Comparison of ENCODE assay signal across 13 mouse cellular contexts in genomic region chr4:132214847-132215246, GRCm38 (mm10). TPM values are rescaled to one million over a fixed set of nuclear protein-coding genes. Genes with fewer than 3 reads are reported as not detected.
DNase-seq lines count a peak whose midpoint lies in the region; ATAC-seq and TF ChIP-seq lines count a peak whose summit lies in the region.
"Had no signal": no experiment of that assay in that cellular context is flagged by ENCODE, and none has a peak within 500 bp of the region (broad histone marks: within the 10 kb centered on the region; RNA-seq: fewer than 3 reads in every experiment).

No protein-coding gene starts in this region.

- 3% methylated on average over 4 of the region's 4 CpGs for WGBS in bone marrow, adult 2 months
- WGBS in intestine, postnatal 0 days, result 22% methylated on average over 4 of the region's 4 CpGs

- peak overlapping the region; percentile 6; the same call in 1 of the 2 replicates for H3K27ac ChIP-seq in bone marrow, adult 2 months (ENCODE audit: control insufficient read depth, insufficient read depth, low read depth, low read length, poor library complexity)
- peak overlapping the region; percentile 31; the same call in 1 of the 2 replicates for H3K27ac ChIP-seq in intestine, postnatal 0 days (ENCODE audit: low read depth, low read length)
- H3K27ac ChIP-seq: hindbrain, embryonic 14.5 days; layer of hippocampus, adult 2 months; limb, embryonic 15.5 days had no signal

- peak; percentile 69 for DNase-seq in lung, postnatal 36 days
- DNase-seq in spleen, postnatal 36 days (ENCODE audit: low spot score in 2 of 2), result peak; percentile 64 to 70
- DNase-seq in adrenal gland, adult (ENCODE audit: inconsistent age in 2 of 2, low spot score in 1 of 2), result no peak
- DNase-seq in kidney, postnatal 36 days, result no peak
- no peak for DNase-seq in frontal cortex, postnatal 10 days (ENCODE audit: low spot score in 2 of 2)
- DNase-seq: cerebellum, adult 2 months had no signal

- H3K4me1 ChIP-seq in bone marrow, adult 2 months (ENCODE audit: control insufficient read depth, insufficient read depth, low read length), result peaks cover 4% of the 10 kb centered on the region; the same call in 1 of the 2 replicates
- H3K4me1 ChIP-seq in intestine, postnatal 0 days (replicated peaks; ENCODE audit: control insufficient read depth, insufficient read depth, low read length), result 0 out of 2 replicates have a peak, but pooled peaks cover 4% of the 10 kb centered on the region

- H3K36me3 ChIP-seq in intestine, postnatal 0 days (ENCODE audit: control insufficient read depth, insufficient read depth), result no peaks in the 10 kb centered on the region

- H3K4me3 ChIP-seq in bone marrow, adult 2 months (replicated peaks; ENCODE audit: control insufficient read depth, low read depth, low read length), result no peak overlapping the region
- H3K4me3 ChIP-seq in intestine, postnatal 0 days (ENCODE audit: low read depth, low read length), result no peak overlapping the region
- H3K4me3 ChIP-seq: layer of hippocampus, adult 2 months; limb, embryonic 15.5 days; myocyte had no signal

- no peak overlapping the region for H3K9ac ChIP-seq in intestine, postnatal 0 days (ENCODE audit: low read depth, low read length)
- H3K9ac ChIP-seq: hindbrain, embryonic 14.5 days; limb, embryonic 15.5 days had no signal

- no peaks in the 10 kb centered on the region for H3K27me3 ChIP-seq in intestine, postnatal 0 days (replicated peaks; ENCODE audit: control insufficient read depth, insufficient read depth, low read length)
- H3K27me3 ChIP-seq: limb, embryonic 15.5 days had no signal

- ATAC-seq in intestine, postnatal 0 days, result peak; percentile 83
- ATAC-seq: forebrain, embryonic 16.5 days had no signal

- H3K9me3 ChIP-seq in intestine, postnatal 0 days (ENCODE audit: control insufficient read depth), result no peaks in the 10 kb centered on the region
- H3K9me3 ChIP-seq: limb, embryonic 15.5 days had no signal

- no peak overlapping the region for H3K4me2 ChIP-seq in intestine, postnatal 0 days (replicated peaks; ENCODE audit: low read depth)
- H3K4me2 ChIP-seq: hindbrain, embryonic 14.5 days; limb, embryonic 15.5 days had no signal

- no peak for TF ChIP-seq CTCF in bone marrow, adult 2 months (IDR thresholded peaks at IDR 0.05; ENCODE audit: control insufficient read depth, insufficient read depth, low read length)
- no peak for TF ChIP-seq CTCF in intestine, postnatal 0 days (IDR thresholded peaks at IDR 0.05; ENCODE audit: low read depth)

- TF ChIP-seq POLR2A in bone marrow, adult 2 months (IDR thresholded peaks at IDR 0.05; ENCODE audit: borderline replicate concordance, control insufficient read depth, low read depth, low read length), result no peak

RNA-seq across cellular contexts. Expression of gene Ythdf2, which starts 2.7 kb away (rescaled TPM):
- polyA plus RNA-seq in bone marrow, adult 2 months (2011; ENCODE audit: insufficient read depth, insufficient read length, low replicate concordance, missing spikeins), result 9.9 and 14.7 TPM in 2 replicates
- polyA plus RNA-seq in intestine, postnatal 0 days (2015; fragmentation: Nextera tagmentation; extraction: Ambion mirVana), result 38.3 and 44.9 TPM in 2 replicates

RNA-seq across cellular contexts. Expression of gene Gmeb1, which starts 46.6 kb away (rescaled TPM):
- polyA plus RNA-seq in bone marrow, adult 2 months (2011; ENCODE audit: insufficient read depth, insufficient read length, low replicate concordance, missing spikeins), result 10.9 and 19.6 TPM in 2 replicates
- 8.9 and 9.6 TPM in 2 replicates for polyA plus RNA-seq in intestine, postnatal 0 days (2015; fragmentation: Nextera tagmentation; extraction: Ambion mirVana)

RNA-seq across cellular contexts. Expression of gene Taf12, which starts 59.3 kb away (rescaled TPM):
- 17.0 and 20.5 TPM in 2 replicates for polyA plus RNA-seq in bone marrow, adult 2 months (2011; ENCODE audit: insufficient read depth, insufficient read length, low replicate concordance, missing spikeins)
- 43.2 and 47.5 TPM in 2 replicates for polyA plus RNA-seq in intestine, postnatal 0 days (2015; fragmentation: Nextera tagmentation; extraction: Ambion mirVana)

Comparison
In these comparisons a context has a peak if more than half of its experiments do, and no peak if none do; other contexts are left out.
1. DNase-seq: peak in lung, postnatal 36 days (single experiment) and spleen, postnatal 36 days (2 of 2); none in adrenal gland, adult (0 of 2), kidney, postnatal 36 days (0 of 2) and frontal cortex, postnatal 10 days (0 of 2).